Mouse (Mus musculus) stomach, embryonic 14.5 days (tissue): Measurements from ENCODE around the gene Gm9780. TPM values are rescaled to one million over a fixed set of nuclear protein-coding genes. Genes with fewer than 3 reads are reported as not detected.
"Not testable (repeated sequence)": the region's sequence is repeated elsewhere in the genome, so short reads cannot be mapped to it uniquely, and the experiment has no call there.

Experiments used
- ATAC-seq: fragments of 200-750 bp; cut with Nextera tagmentation; 2 replicates; pipeline ENCODE4 v1.8.0; 2017; ENCODE audit warnings: low read depth, moderate TSS enrichment; ENCODE audit not compliant: insufficient number of reproducible peaks, insufficient read depth, low FRiP score
- H3K27ac ChIP-seq: fragments of 300-500 bp; sonication (generic); 2 replicates; pipeline ENCODE4 v1.5.1; 2014; ENCODE audit warnings: mild to moderate bottlenecking, low read length, moderate library complexity, mixed read lengths
- H3K27me3 ChIP-seq: fragments of 300-500 bp; sonication (generic); 2 replicates; pipeline ENCODE4 v1.6.1; 2014; ENCODE audit warnings: low read length, control low read depth, mixed read lengths; ENCODE audit not compliant: control insufficient read depth, insufficient read depth
- H3K36me3 ChIP-seq: fragments of 300-500 bp; sonication (generic); 2 replicates; pipeline ENCODE4 v1.6.1; 2014; ENCODE audit warnings: mild to moderate bottlenecking, control low read depth, low read length, moderate library complexity, mixed read lengths; ENCODE audit not compliant: control insufficient read depth, insufficient read depth
- H3K4me1 ChIP-seq: fragments of 300-500 bp; sonication (generic); 2 replicates; pipeline ENCODE4 v1.6.1; 2014; ENCODE audit warnings: low read length, control low read depth, mixed read lengths; ENCODE audit not compliant: control insufficient read depth, insufficient read depth
- H3K4me2 ChIP-seq: fragments of 300-500 bp; sonication (generic); replicated peaks from 2 replicates; pipeline ENCODE4 v1.6.1; 2014; ENCODE audit warnings: low read depth, low read length, control low read depth
- H3K4me3 ChIP-seq: fragments of 300-500 bp; sonication (generic); 2 replicates; pipeline ENCODE4 v1.5.1; 2014; ENCODE audit warnings: low read depth, low read length, control low read depth
- H3K9ac ChIP-seq: fragments of 300-500 bp; sonication (generic); replicated peaks from 2 replicates; pipeline ENCODE4 v1.6.1; 2014; ENCODE audit warnings: low read depth, mild to moderate bottlenecking, control low read depth, low read length, moderate library complexity, mixed read lengths
- H3K9me3 ChIP-seq: fragments of 300-500 bp; sonication (generic); 2 replicates; pipeline ENCODE4 v1.6.1; 2016; ENCODE audit warnings: low read depth, low read length, control low read depth; ENCODE audit not compliant: control insufficient read depth
- WGBS: fragments of 180-500 bp; shearing (Covaris S2); extraction: QIAGEN DNeasy Blood & Tissue Kit; methylation state at CpG from one replicate; pipeline ENCODE4 v1.1.7; 2014; 5-methylcytosine and 5-hydroxymethylcytosine counted together
- polyA plus RNA-seq: library from polyadenylated mRNA; unstranded; fragments of >200 nt; fragmentation: Nextera tagmentation; extraction: Ambion mirVana; gene quantifications from 2 replicates; pipeline ENCODE4 v1.2.1, GENCODE M21; 2014

The Gm9780 gene
- 36.3 and 40.2 TPM in 2 replicates for polyA plus RNA-seq

DNA sequence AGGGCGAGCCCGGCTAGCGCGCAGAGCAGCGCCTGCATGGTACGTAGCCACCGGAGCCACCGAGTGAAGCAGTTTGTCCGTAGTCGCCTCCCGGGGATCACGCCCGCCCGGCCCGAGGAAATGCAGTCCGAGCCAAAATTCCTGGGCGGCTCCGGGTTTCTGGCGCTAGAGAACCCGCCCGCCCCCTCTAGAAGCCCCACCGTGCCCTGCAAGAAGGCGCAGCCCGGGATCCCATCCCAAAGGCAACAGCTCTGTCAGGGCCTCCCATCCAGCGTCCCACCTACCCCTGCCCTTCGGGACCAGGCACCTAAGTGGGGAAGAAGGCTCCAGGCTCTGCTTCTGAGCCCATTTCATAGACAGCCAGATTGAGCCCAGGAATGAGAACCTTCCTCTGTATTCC, at the start of gene Gm9780:
Gene Gm9780, minus strand, starts transcription at position 101 of the 400 bp plus-strand sequence.
- H3K27ac ChIP-seq, ATAC-seq, H3K9ac ChIP-seq: not testable (repeated sequence)

GRCm38 (mm10) chr14:26081997-26082396, 39.5 kb upstream of the Gm9780 start, which contains the start of gene Cphx3:
Cphx3 (plus strand) TSS chr14:26082297.
- H3K4me3 ChIP-seq, H3K4me2 ChIP-seq, H3K9me3 ChIP-seq, H3K9ac ChIP-seq, H3K36me3 ChIP-seq, H3K27me3 ChIP-seq, H3K4me1 ChIP-seq, ATAC-seq, H3K27ac ChIP-seq: not testable (repeated sequence)
- no CpG with 5 or more reads among the region's 1 CpGs for WGBS

More for the DNA sequence above, at the start of gene Gm9780:
- not testable (repeated sequence) for H3K4me1 ChIP-seq, H3K27me3 ChIP-seq, H3K4me3 ChIP-seq, H3K36me3 ChIP-seq, H3K9me3 ChIP-seq, H3K4me2 ChIP-seq
- WGBS = no CpG with 5 or more reads among the region's 26 CpGs

DNA sequence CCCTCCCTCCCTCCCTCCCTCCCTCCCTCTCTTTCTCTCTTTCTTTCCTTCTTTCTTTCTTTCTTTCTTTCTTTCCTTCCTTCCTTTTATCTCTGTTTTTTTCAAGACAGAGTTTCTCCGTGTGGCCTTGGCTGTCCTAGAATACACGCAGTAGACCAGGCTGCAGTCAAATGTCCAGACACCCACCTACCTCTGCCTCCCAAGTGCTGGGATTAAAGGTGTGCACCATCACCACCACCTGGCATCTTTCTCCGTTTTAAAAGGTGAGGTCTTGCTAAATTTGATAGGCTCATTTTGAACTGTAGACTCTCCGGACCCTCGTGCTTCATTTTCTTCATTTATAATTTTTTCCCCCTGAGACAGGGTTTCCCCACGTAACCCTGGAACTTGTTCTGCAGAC, 38.7 kb upstream of the Gm9780 start, which contains the start of gene Cphx2:
Gene Cphx2, plus strand, starts transcription at position 301 of the 400 bp plus-strand sequence.
- not testable (repeated sequence) for H3K9me3 ChIP-seq, H3K36me3 ChIP-seq, ATAC-seq, H3K4me1 ChIP-seq, H3K27me3 ChIP-seq, H3K4me3 ChIP-seq, H3K27ac ChIP-seq, H3K4me2 ChIP-seq, H3K9ac ChIP-seq
- WGBS = no CpG with 5 or more reads among the region's 6 CpGs

DNA sequence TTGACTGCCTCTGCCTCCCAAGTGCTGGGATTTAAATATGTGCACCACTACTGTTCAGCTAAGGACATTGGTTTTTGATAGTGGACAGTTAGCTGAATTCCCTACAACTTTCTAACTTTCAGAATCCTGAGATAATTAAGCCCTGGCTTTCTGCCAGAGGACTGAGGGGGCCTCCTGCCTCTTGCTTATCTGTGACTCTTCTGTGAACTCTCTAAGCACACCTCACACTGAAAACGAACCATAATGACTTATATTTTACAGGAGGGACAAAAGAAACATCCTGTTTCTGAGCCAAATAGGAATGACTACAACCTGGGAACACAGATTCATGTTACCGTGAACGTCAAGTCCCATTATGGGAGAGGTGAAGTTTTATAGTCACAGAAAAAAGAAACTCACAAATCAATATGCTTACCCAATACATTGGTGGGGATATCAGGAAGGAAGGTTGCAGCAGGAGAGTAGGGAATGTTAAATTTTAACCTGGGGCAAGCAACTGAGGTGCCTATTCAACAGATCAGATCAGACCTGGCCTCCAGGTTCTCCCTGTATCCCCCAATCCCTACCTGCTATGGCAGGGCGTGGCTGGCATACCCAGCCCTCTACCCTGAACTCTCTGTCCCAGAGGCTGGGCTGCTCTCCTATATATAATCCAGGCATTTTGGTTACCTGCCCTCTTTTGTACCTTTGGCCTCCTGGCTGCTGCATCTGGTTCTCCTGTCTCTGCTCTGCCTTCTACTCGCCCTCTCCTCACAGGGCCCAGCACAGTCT, 34.3 kb upstream of the Gm9780 start:
- H3K36me3 ChIP-seq, H3K27ac ChIP-seq, H3K9ac ChIP-seq, H3K9me3 ChIP-seq, H3K4me3 ChIP-seq, H3K27me3 ChIP-seq, H3K4me2 ChIP-seq, H3K4me1 ChIP-seq: not testable (repeated sequence)
- ATAC-seq = peak; percentile 77; the same call in 1 of the 2 replicates
- no CpG with 5 or more reads among the region's 5 CpGs for WGBS

DNA sequence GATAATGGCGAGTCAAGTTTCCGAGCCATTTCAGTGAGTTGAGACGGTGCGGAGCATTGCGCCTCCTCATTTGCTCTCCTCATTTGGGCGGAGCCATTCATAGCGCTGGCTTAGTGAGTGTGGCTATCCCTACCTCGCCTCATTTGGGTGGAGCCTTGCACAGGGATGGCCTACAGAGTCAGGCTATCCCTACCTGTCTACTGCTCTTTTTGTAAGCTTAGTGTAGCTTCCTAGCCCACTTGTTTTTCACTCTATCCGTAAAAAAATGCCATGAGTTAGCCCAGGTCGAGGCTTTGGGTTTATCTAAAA, 24.8 kb upstream of the Gm9780 start, which contains the start of gene Tmem254c:
Gene Tmem254c, minus strand, starts transcription at position 31 of the 309 bp plus-strand sequence.
- peak; percentile 82 for ATAC-seq
- no CpG with 5 or more reads among the region's 10 CpGs for WGBS
- H3K36me3 ChIP-seq = not testable (repeated sequence)

DNA sequence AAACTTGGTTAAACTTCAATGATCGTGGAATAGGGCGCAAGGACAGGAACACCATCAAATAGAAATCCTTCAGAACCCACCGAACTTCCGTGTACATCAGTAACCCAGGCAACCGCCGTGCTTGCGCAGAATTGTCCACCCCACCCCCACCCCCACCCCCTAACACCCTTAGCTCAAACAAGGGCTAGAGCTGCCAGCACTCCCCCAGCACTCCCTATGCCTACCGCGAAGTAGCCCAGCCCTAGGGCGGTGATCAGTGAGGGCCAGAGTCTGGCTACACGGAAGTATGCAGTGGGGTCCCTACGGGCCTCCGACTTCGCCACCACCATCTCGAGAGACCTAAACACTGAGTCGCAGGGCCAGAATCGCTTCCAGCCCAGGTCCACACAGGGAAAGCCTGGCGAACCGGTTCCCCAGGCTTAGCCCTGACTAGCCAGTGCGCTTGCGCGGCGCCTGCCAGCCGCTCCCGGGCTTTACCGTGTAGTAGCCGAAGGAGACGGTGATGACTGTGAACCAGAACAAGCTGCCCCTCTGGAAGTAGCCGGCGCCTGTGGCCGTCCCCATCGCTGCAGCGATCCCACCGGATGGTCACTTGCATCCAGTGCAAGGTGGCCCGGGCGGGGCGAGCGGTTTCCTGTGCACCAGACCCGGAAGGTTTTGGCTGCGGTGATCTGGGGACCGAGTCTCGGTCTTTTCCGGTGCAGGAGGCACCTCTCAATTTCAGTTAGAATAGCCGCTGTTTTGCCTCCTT, 24.2 kb upstream of the Gm9780 start:
- H3K27ac ChIP-seq, H3K9me3 ChIP-seq, H3K9ac ChIP-seq, H3K27me3 ChIP-seq, H3K4me3 ChIP-seq, H3K4me2 ChIP-seq, H3K4me1 ChIP-seq, H3K36me3 ChIP-seq: not testable (repeated sequence)
- peak; percentile 88 for ATAC-seq
- WGBS = no CpG with 5 or more reads among the region's 44 CpGs

More for the DNA sequence above, 24.8 kb upstream of the Gm9780 start, which contains the start of gene Tmem254c:
- not testable (repeated sequence) for H3K27me3 ChIP-seq, H3K4me2 ChIP-seq, H3K9me3 ChIP-seq, H3K27ac ChIP-seq, H3K4me3 ChIP-seq, H3K4me1 ChIP-seq, H3K9ac ChIP-seq

GRCm38 (mm10) chr14:26059362-26059761, 16.9 kb upstream of the Gm9780 start:
- not testable (repeated sequence) for H3K9ac ChIP-seq, H3K27me3 ChIP-seq, ATAC-seq, H3K4me1 ChIP-seq, H3K9me3 ChIP-seq, H3K36me3 ChIP-seq, H3K27ac ChIP-seq, H3K4me2 ChIP-seq, H3K4me3 ChIP-seq
- no CpG with 5 or more reads among the region's 6 CpGs for WGBS

GRCm38 (mm10) chr14:26058184-26058583, 15.7 kb upstream of the Gm9780 start:
- ATAC-seq, H3K36me3 ChIP-seq, H3K4me1 ChIP-seq, H3K4me3 ChIP-seq, H3K4me2 ChIP-seq, H3K9me3 ChIP-seq, H3K27me3 ChIP-seq, H3K9ac ChIP-seq, H3K27ac ChIP-seq: not testable (repeated sequence)
- no CpG with 5 or more reads among the region's 3 CpGs for WGBS
